13 mouse cellular contexts compared by ENCODE assay signal in genomic region chr7:28584468-28584867, GRCm38 (mm10). TPM values are rescaled to one million over a fixed set of nuclear protein-coding genes. Genes with fewer than 3 reads are reported as not detected.
DNase-seq lines count a peak whose midpoint lies in the region; ATAC-seq and TF ChIP-seq lines count a peak whose summit lies in the region.
"Had no signal": no experiment of that assay in that cellular context is flagged by ENCODE, and none has a peak within 500 bp of the region (broad histone marks: within the 10 kb centered on the region; RNA-seq: fewer than 3 reads in every experiment).

No protein-coding gene starts in this region.

- H3K4me1 ChIP-seq in forebrain, embryonic 10.5 days = peaks cover 71% of the 10 kb centered on the region
- peaks cover 11% of the 10 kb centered on the region for H3K4me1 ChIP-seq in forebrain, postnatal 0 days (ENCODE audit: insufficient read depth)
- H3K4me1 ChIP-seq in kidney, embryonic 15.5 days = peaks cover 87% of the 10 kb centered on the region
- peaks cover 97% of the 10 kb centered on the region for H3K4me1 ChIP-seq in liver, embryonic 12.5 days

- H3K27me3 ChIP-seq in forebrain, embryonic 10.5 days (ENCODE audit: poor library complexity, severe bottlenecking) = no peaks in the 10 kb centered on the region
- no peaks in the 10 kb centered on the region for H3K27me3 ChIP-seq in forebrain, postnatal 0 days (ENCODE audit: insufficient read depth, low read length)
- H3K27me3 ChIP-seq in kidney, embryonic 15.5 days = no peaks in the 10 kb centered on the region
- no peaks in the 10 kb centered on the region for H3K27me3 ChIP-seq in liver, embryonic 12.5 days (replicated peaks)

- WGBS in forebrain, embryonic 10.5 days = 84% methylated on average over 4 of the region's 4 CpGs
- WGBS in forebrain, postnatal 0 days = 74% methylated on average over 4 of the region's 4 CpGs
- 48% methylated on average over 4 of the region's 4 CpGs for WGBS in kidney, embryonic 15.5 days
- WGBS in liver, embryonic 12.5 days (ENCODE audit: insufficient replicate concordance) = 32% methylated on average over 4 of the region's 4 CpGs

- H3K27ac ChIP-seq in forebrain, embryonic 10.5 days = 0 out of 2 replicates have a peak overlapping the region, but pooled peaks have one; percentile 15
- no peak overlapping the region for H3K27ac ChIP-seq in forebrain, postnatal 0 days (ENCODE audit: low read depth, low read length)
- H3K27ac ChIP-seq in kidney, embryonic 15.5 days = peak overlapping the region; percentile 9
- peak overlapping the region; percentile 88 for H3K27ac ChIP-seq in liver, embryonic 12.5 days

- no peak overlapping the region for H3K9ac ChIP-seq in forebrain, postnatal 0 days
- H3K9ac ChIP-seq in kidney, embryonic 15.5 days = no peak overlapping the region
- H3K9ac ChIP-seq in liver, embryonic 12.5 days = peak overlapping the region; percentile 51

- no peak for ATAC-seq in forebrain, postnatal 0 days
- ATAC-seq in kidney, embryonic 15.5 days (replicated peaks; ENCODE audit: low FRiP score) = no peak
- peak; percentile 57 for ATAC-seq in liver, embryonic 12.5 days

- DNase-seq in forebrain, embryonic 10.5 days (ENCODE audit: extremely low spot score, low spot score) = no peak
- no peak for DNase-seq in forebrain, postnatal 0 days
- DNase-seq in kidney, adult 8-10 months = no peak
- DNase-seq in c-Kit-negative CD71-positive TER-119-positive erythroid progenitor cells, embryonic 14.5 days (ENCODE audit: low read depth, low spot score) = peak; percentile 42
- DNase-seq in retina, embryonic 14.5 days (ENCODE audit: low spot score) = no peak
- no peak for DNase-seq in retina, postnatal 1 day
- DNase-seq: cerebellum, adult 11-12 months; kidney, postnatal 14 days; midbrain, embryonic 14.5 days had no signal

- no peak overlapping the region for H3K4me3 ChIP-seq in forebrain, embryonic 10.5 days
- no peak overlapping the region for H3K4me3 ChIP-seq in forebrain, postnatal 0 days (ENCODE audit: low read depth, low read length)
- H3K4me3 ChIP-seq in kidney, embryonic 15.5 days (replicated peaks) = no peak overlapping the region
- H3K4me3 ChIP-seq in liver, embryonic 12.5 days = 0 out of 2 replicates have a peak overlapping the region, but pooled peaks have one; percentile 9

- no peak overlapping the region for H3K4me2 ChIP-seq in forebrain, postnatal 0 days (ENCODE audit: low read depth)
- no peak overlapping the region for H3K4me2 ChIP-seq in kidney, embryonic 15.5 days
- H3K4me2 ChIP-seq in liver, embryonic 12.5 days = peak overlapping the region; percentile 64

- no peaks in the 10 kb centered on the region for H3K9me3 ChIP-seq in forebrain, embryonic 10.5 days
- no peaks in the 10 kb centered on the region for H3K9me3 ChIP-seq in forebrain, postnatal 0 days (ENCODE audit: low read length)
- H3K9me3 ChIP-seq in kidney, embryonic 15.5 days (replicated peaks) = no peaks in the 10 kb centered on the region
- H3K9me3 ChIP-seq in liver, embryonic 12.5 days (replicated peaks) = no peaks in the 10 kb centered on the region

- no peak for TF ChIP-seq CTCF in forebrain, postnatal 0 days (IDR thresholded peaks at IDR 0.05; ENCODE audit: low read depth)

- peaks cover 13% of the 10 kb centered on the region for H3K36me3 ChIP-seq in forebrain, embryonic 10.5 days (replicated peaks)
- no peaks in the 10 kb centered on the region for H3K36me3 ChIP-seq in forebrain, postnatal 0 days (ENCODE audit: insufficient read depth)
- 0 out of 2 replicates have a peak, but pooled peaks cover 5% of the 10 kb centered on the region for H3K36me3 ChIP-seq in kidney, embryonic 15.5 days
- H3K36me3 ChIP-seq in liver, embryonic 12.5 days = peaks cover 12% of the 10 kb centered on the region; the same call in 1 of the 2 replicates

RNA-seq across cellular contexts. Expression of gene Samd4b, which starts 13.5 kb away (rescaled TPM):
- 29.9 and 30.7 TPM in 2 replicates for polyA plus RNA-seq in forebrain, embryonic 10.5 days (2016; fragmentation: Nextera tagmentation; extraction: Ambion mirVana)
- total RNA-seq in forebrain, postnatal 0 days (2014; rRNA removed) = 35.2 and 49.1 TPM in 2 replicates
- 21.4 and 23.3 TPM in 2 replicates for polyA plus RNA-seq in forebrain, postnatal 0 days (2015; fragmentation: Nextera tagmentation; extraction: Ambion mirVana)
- 28.8 and 33.6 TPM in 2 replicates for polyA plus RNA-seq in kidney, embryonic 15.5 days (2015; fragmentation: Nextera tagmentation; extraction: Ambion mirVana)
- polyA plus RNA-seq in liver, embryonic 12.5 days (2016; fragmentation: Nextera tagmentation; extraction: Ambion mirVana) = 10.0 and 12.5 TPM in 2 replicates

RNA-seq across cellular contexts. Expression of gene Pak4, which starts 13.5 kb away (rescaled TPM):
- 66.0 and 69.9 TPM in 2 replicates for polyA plus RNA-seq in forebrain, embryonic 10.5 days (2016; fragmentation: Nextera tagmentation; extraction: Ambion mirVana)
- 11.5 and 11.9 TPM in 2 replicates for total RNA-seq in forebrain, postnatal 0 days (2014; rRNA removed)
- 7.4 and 11.5 TPM in 2 replicates for polyA plus RNA-seq in forebrain, postnatal 0 days (2015; fragmentation: Nextera tagmentation; extraction: Ambion mirVana)
- 63.9 and 72.1 TPM in 2 replicates for polyA plus RNA-seq in kidney, embryonic 15.5 days (2015; fragmentation: Nextera tagmentation; extraction: Ambion mirVana)
- 24.3 and 24.6 TPM in 2 replicates for polyA plus RNA-seq in liver, embryonic 12.5 days (2016; fragmentation: Nextera tagmentation; extraction: Ambion mirVana)

RNA-seq across cellular contexts. Expression of gene Nccrp1, which starts 37.4 kb away (rescaled TPM):
- polyA plus RNA-seq in forebrain, embryonic 10.5 days (2016; fragmentation: Nextera tagmentation; extraction: Ambion mirVana) = not detected in 2 replicates
- total RNA-seq in forebrain, postnatal 0 days (2014; rRNA removed) = 0.10 and 0.15 TPM in 2 replicates
- 0.09 TPM in 1 of 2 replicates, not detected in the other for polyA plus RNA-seq in forebrain, postnatal 0 days (2015; fragmentation: Nextera tagmentation; extraction: Ambion mirVana)
- polyA plus RNA-seq in kidney, embryonic 15.5 days (2015; fragmentation: Nextera tagmentation; extraction: Ambion mirVana) = 0.14 TPM in 1 of 2 replicates, not detected in the other
- not detected in 2 replicates for polyA plus RNA-seq in liver, embryonic 12.5 days (2016; fragmentation: Nextera tagmentation; extraction: Ambion mirVana)
- total RNA-seq: adrenal gland, adult 18-20 months had no signal

RNA-seq across cellular contexts. Expression of gene Sycn, which starts 43.8 kb away (rescaled TPM):
- polyA plus RNA-seq in forebrain, embryonic 10.5 days (2016; fragmentation: Nextera tagmentation; extraction: Ambion mirVana) = not detected in 2 replicates
- total RNA-seq in forebrain, postnatal 0 days (2014; rRNA removed) = not detected in 2 replicates
- not detected in 2 replicates for polyA plus RNA-seq in forebrain, postnatal 0 days (2015; fragmentation: Nextera tagmentation; extraction: Ambion mirVana)
- polyA plus RNA-seq in kidney, embryonic 15.5 days (2015; fragmentation: Nextera tagmentation; extraction: Ambion mirVana) = not detected in 2 replicates
- polyA plus RNA-seq in liver, embryonic 12.5 days (2016; fragmentation: Nextera tagmentation; extraction: Ambion mirVana) = not detected in 2 replicates
- total RNA-seq: adrenal gland, adult 18-20 months; left cerebral cortex, postnatal 36 days had no signal
- polyA plus RNA-seq: midbrain, embryonic 14.5 days had no signal

RNA-seq across cellular contexts. Expression of gene Acp7, which starts 46.7 kb away (rescaled TPM):
- polyA plus RNA-seq in forebrain, embryonic 10.5 days (2016; fragmentation: Nextera tagmentation; extraction: Ambion mirVana) = not detected in 2 replicates
- 0.24 and 0.85 TPM in 2 replicates for total RNA-seq in forebrain, postnatal 0 days (2014; rRNA removed)
- 0.12 and 0.50 TPM in 2 replicates for polyA plus RNA-seq in forebrain, postnatal 0 days (2015; fragmentation: Nextera tagmentation; extraction: Ambion mirVana)
- not detected in 2 replicates for polyA plus RNA-seq in kidney, embryonic 15.5 days (2015; fragmentation: Nextera tagmentation; extraction: Ambion mirVana)
- polyA plus RNA-seq in liver, embryonic 12.5 days (2016; fragmentation: Nextera tagmentation; extraction: Ambion mirVana) = not detected in 2 replicates
- total RNA-seq: adrenal gland, adult 18-20 months had no signal
- polyA plus RNA-seq: midbrain, embryonic 14.5 days had no signal
